Mouse (Mus musculus) regulatory T cell (primary cell): ENCODE measurements around the gene Synpo2l.
"Not testable (repeated sequence)": the region's sequence is repeated elsewhere in the genome, so short reads cannot be mapped to it uniquely, and the experiment has no call there.

ENCODE experiments used
- in situ Hi-C: fragments of 300-600 bp; cut with MboI, MseI; formaldehyde crosslinking; loops from one replicate; pipeline ENCODE4 v1.15.1; 2025; ENCODE audit warnings: high pct_unique_total_duplicates

The Synpo2l gene

DNA sequence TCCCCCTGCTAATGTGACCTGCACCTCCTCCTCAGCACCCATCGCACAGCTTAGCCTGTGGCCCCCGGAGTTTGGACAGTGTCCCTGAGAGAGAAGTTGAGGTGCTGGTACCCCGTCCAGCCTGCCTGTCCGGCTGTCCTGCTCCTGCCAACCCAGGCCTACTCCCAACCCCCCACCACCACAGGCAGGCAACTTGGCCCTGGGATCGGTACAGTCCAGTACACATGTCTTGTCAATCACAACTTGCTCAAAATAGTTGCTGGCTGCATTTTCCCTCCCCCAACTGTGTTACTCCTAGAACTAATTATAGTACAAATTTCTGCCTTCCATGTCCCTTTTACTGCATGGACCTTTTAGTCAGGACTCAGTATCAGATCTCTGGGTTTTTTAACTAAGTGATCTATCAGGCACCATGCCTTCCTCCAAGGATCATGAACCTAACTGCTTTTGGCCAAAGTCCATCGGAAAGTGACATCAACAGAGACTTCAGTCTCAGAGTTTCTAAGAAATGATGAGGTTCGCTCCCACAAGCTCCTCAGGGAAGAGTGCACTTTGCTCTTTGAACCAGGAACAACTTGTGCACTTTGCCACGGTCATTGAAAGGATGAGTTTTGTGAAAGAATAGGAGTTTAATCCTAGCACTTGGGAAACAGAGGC lies at the start of gene Synpo2l:
Synpo2l (minus strand) TSS at position 201 of the 657 bp plus-strand sequence.
- in situ Hi-C loops: no loop called here

DNA sequence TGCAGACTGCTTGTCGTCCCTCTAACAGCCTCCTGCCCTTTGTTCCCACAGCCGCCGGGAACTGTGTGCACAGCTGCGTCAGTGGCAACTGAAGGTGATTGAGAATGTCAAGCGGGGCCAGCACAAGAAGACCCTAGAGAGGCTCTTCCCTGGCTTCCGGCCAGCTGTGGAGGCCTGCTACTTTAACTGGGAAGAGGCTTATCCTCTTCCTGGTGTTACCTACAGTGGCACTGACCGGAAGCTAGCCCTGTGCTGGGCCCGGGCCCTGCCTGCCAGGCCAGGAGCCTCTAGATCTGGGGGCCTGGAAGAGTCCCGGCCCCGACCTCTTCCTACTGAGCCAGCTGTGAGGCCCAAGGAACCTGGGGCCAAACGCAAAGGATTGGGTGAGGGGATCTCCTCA lies 45.7 kb upstream of the Synpo2l start:
- in situ Hi-C loops: no loop called here

DNA sequence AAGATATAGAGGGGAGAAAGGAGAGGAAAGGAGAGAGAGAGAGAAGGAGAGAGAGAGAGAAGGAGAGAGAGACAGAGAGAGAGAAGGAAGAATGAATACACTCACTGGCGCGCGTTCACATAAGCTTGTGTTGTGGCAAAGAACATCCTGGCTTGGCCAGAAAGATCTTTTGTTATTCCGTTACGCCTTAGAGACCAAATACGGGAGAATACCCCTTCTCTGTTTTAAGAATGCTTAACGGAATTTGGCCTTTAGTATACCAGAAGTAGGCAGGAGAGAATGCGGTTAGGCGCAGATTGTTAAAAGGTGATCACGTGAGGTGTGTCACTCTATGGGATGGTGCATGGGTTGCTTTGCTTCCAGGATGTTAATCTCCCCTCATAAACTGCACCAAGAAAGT lies 40.1 kb upstream of the Synpo2l start:
- in situ Hi-C loops: no loop called here

DNA sequence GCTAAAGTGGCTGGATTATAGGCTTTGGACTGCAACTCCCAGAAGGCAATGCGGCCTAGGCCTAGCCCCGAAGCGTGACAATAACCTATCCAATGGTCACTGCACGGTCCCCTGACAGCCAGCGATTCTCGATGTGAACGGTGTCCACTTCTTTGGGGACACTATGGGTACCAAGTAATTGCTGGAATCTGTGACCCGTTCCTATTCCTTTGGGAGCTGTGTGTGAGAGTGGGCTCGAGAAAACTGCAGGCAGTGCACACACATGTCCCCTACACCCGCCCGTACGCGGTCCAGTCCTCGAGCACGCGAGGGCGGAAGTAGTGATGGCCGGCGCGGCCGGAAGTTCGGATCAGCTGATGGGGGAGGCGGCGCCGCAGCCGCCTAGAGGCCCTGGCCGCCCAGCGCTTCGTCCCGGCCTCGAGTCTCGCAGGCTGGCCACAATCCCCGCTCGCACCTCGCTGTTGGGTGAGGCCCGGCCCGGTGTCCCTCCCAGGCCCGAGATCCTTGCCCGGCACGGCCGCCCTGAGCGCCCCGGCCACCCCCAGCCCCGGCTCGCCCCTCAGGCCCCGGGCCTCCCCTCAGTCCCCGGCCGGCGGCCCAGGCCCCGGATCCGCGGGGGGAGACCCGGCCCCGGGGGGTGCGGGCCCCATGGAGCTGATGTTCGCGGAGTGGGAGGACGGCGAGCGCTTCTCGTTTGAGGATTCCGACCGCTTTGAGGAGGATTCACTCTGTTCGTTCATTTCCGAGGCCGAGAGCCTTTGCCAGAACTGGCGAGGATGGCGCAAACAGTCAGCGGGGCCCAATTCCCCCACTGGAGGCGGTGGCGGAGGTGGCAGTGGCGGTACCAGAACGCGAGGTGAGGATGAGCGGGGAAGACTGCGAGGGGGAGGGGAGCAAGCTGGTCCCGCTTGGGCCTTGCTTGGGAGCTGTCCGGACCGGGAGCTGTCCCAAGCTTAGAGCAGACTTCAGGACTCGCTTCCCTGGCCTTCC lies 39.3 kb upstream of the Synpo2l start, which contains the start of gene Zswim8:
Zswim8 (plus strand) TSS at position 352 of the 990 bp plus-strand sequence.
- in situ Hi-C loops: no loop called here

DNA sequence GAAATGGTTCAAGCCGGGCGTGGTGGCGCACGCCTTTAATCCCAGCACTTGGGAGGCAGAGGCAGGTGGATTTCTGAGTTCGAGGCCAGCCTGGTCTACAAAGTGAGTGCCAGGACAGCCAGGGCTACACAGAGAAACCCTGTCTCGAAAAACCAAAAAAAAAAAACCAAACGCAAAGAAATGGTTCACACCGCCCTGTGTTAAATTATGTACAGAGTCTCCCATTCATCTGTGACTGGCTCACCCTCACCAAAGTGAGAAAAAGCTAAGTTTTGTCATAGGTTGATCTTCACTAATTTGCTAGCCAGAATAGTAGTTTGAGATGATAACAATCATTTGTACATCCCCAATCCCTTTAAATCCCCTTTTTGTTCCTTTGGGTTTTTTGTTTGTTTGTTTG lies 35.3 kb upstream of the Synpo2l start:
- in situ Hi-C loops: not testable (repeated sequence)

DNA sequence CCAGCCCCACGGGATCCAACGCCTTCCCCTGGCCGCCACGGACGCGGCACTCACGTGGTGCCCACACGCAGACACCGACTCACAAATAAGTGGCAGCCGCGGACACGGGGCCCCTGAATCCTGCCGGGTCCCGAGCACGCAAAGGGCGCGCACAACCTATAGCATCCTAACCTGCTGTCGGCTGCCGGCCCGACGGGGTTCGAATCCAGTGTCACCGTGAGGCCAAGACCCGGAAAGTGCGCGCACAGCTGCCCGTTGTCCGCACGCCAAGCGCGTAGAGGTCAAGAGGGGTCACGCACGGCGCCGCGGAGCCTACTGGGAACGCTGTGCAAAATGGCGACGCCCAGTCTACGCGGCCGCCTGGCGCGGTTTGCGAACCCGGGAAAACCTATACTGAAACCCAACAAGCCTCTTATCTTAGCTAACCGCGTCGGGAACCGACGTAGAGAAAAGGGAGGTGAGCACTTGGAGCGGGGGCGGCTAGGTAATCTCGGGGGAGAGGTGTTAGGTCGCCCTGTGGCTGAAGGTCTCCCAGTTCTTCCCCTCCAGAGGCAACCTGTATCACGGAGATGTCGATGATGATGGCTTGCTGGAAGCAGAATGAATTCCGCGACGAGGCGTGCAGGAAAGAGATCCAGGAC lies 34.7 kb upstream of the Synpo2l start, which contains the start of gene Chchd1:
Chchd1 (plus strand) TSS at position 266 of the 641 bp plus-strand sequence.
- in situ Hi-C loops: no loop called here

DNA sequence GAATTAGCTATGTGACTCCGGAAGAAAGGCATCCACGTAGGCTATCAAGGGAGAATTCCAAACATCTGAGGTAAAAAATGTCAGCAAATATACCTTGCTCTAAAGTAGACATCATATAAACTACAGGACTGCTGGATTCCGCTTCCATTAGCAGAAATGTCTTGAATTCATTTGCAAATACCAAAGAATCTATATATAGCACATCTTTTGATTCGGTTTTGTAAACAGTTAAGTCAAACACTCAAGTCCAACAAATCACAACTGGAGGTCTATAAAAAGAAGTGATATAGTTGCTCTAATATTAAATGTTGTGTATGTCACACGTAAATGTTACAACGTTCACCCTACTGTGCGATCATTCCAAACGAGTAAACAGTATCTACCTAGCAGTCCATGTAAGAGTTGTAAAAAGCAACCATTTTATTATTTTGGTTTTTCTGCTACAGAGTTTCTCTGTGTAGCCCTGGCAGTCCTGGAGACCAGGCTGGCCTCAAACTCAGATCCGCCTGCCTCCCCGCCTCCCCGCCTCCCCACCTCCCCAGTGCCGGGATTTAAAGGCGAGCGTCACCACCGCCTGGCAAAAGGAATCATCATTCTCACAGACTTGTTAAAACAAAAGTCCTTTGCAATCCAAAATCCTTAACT lies 34.1 kb upstream of the Synpo2l start:
- in situ Hi-C loops: no loop called here

DNA sequence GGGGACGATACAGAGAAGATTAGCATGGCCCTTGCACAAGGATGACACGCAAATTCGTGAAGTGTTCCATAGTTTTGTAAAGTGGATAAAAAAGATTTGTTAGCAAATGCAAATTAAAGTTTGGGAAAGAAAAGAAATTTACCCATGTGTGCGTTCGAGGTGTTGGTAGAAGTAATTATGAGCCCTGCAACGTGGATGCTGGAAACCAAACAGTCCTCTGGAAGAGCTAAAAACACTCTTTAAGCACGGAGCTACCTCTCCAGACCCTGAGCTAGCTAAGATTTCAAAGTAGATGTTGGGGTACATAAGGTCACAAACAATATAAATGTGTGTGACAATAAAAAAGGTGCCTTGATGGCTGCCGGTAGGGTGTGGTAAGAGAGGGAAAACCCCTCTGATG lies 33.4 kb upstream of the Synpo2l start:
- in situ Hi-C loops: no loop called here

DNA sequence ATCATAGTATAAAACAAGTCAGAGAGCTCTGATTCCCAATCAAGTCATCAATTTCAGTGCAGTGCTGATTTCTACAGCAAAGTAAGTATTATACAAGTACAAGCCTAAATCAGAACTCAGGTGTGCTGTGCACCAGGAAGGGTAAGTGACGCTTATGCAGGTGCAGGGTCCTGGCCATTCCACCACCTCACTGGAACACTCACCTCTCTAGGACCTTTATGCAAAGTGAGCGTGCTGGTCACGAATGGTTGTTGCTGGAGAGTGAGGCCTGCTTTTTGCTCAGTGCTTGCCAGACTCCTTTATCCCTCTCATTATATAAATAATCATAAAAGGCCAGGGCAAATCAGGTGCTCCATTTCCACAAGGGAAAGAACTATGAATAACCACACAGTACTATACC lies 32.2 kb upstream of the Synpo2l start:
- in situ Hi-C loops: no loop called here

DNA sequence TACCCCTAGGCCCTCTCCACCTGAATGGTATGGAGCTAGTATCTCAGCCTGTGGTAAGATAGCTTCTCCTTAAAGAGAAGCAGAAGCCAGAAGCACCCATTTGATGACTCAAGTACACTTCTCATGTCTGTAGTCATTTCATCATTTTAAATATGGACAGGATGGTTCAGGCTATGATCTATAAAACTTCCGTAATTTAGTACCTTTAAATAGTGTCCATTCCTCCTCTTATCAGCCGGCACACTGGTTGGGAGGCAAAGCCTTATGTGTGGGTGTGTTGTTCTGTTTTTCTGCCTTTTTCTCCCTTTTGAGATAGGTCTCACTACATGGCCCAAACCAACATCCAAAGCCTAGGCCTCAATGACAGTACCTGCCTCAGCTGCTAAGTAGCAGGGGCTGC lies 30.4 kb upstream of the Synpo2l start:
- in situ Hi-C loops: loop anchor here (5.0 to 25.0 kb wide), 2 partner anchors 89 to 1139 kb away; partner anchors contain the start of genes Comtd1 and Vdac2

DNA sequence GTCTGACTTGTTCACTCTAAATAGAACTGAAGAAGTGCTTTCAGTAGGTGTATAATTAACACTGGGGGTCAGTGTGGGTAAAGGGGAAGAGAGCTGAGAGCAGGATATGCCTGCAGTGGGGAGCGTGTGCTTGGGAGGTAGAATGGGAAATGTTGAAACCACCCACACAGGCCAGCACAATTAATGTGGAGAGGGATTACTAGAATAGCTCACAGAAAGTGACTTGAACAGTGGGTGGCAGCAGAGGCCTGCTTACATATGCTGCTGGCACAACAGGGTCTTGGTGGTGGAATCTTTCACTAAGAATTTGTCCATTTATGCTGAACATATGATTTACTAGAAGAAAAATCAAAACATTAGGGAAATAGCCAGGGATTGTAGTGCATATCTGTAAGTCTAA lies 28.8 kb upstream of the Synpo2l start:
- in situ Hi-C loops: loop anchor here (5.0 to 25.0 kb wide), 2 partner anchors 90 to 1140 kb away; partner anchors contain the start of genes Comtd1 and Vdac2

DNA sequence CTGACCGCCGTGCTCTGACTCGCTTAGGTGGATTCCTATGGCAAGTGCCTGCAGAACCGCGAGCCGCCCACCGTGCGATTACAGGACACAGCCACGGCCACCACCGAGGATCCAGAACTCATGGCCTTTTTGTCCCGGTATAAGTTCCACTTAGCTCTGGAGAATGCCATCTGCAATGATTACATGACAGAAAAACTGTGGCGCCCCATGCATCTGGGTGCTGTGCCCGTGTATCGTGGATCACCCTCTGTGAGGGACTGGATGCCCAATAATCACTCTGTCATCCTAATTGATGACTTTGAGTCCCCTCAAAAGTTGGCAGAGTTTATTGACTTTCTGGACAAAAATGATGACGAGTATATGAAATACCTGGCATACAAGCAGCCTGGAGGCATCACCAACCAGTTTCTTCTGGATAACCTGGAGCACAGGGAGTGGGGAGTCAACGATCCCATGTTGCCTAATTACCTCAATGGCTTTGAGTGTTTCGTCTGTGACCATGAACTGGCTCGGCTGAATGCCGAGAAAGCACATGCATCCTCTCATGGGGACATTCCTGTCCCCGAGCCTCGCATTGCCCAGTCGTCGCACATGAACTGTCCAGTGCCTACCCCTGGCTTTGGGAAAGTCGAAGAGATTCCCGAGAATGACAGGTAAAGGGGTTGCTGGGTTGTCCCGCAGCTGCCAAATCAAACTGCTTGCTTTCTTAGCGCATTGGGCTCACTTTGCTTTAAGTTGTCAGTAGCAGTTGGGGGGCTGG lies 27.8 kb upstream of the Synpo2l start:
- in situ Hi-C loops: loop anchor here (5.0 to 25.0 kb wide), 2 partner anchors 91 to 1141 kb away; partner anchors contain the start of genes Comtd1 and Vdac2

DNA sequence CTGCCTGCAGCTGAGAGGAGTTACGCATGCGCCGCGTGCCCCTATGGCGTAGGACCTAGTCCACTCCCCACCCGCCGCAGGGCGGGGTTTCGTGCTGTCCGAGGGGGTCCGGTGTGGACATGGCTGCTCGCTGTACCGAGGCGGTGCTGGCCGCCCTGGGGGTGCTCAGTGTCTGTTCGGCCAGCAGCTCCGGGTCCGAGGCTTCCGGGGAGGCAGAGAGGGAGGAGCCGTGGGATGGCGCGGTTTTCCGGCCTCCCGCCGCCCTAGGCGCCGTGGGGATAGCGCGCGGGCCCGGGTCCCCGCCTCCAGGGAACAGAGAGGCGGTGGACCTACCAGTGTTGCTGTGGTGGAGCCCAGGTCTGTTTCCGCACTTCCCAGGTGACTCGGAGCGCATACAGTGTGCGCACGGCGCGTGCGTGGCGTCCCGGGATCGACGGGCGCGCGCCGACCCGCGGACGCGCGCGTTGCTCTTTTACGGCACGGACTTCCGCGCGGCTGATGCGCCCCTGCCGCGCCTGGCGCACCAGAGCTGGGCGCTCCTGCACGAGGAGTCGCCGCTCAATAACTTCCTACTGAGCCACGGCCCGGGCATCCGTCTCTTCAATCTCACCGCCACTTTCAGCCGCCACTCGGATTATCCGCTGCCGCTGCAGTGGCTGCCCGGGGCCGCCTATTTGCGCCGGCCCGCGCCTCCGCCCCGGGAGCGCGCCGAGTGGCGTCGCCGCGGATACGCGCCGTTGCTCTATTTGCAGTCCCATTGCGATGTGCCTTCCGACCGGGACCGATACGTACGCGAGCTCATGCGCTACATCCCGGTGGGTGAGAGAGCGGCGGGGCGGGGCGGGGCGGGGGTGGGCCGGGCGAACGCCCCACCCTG lies 27.0 kb upstream of the Synpo2l start, which contains the start of gene Fut11:
Fut11 (plus strand) TSS at position 85 of the 877 bp plus-strand sequence.
- in situ Hi-C loops: loop anchor here (5.0 to 25.0 kb wide), 2 partner anchors 92 to 1142 kb away; partner anchors contain the start of genes Comtd1 and Vdac2

DNA sequence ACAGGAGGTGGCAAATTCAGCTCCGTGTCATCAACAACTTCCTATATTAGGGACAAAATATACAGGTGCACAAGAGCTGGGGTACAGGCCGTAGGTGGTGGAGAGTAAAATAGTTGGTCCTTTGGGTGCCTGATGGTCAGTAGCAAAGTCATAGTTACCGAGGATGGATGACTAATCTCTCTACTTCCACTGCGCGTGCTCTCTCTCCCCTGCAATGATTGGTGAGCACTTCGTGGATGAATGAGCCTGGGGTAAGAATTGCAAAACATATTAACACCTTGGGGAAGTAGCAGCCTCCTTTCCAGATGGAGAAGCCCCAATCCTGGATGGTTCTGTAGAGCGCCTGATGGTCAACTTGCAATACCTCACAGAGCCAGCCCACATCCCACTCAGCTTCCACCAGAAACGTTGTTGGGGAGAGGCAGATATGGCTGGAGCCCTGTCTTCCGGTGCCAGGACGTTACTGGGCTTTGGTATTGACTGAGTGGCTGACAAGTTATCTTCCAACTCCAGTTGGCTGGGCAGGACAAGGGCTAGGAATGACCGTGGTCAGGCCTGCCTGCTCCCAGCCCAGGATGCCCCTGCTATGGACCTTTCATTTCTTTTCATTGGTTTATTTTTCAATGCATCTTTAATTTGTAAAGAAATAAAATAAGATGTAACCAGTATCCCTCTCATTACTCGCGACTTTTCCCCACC lies 26.2 kb upstream of the Synpo2l start:
- in situ Hi-C loops: loop anchor here (25.0 kb wide), 1 partner anchor 1143 kb away; the partner anchor contains the start of genes Comtd1 and Vdac2

DNA sequence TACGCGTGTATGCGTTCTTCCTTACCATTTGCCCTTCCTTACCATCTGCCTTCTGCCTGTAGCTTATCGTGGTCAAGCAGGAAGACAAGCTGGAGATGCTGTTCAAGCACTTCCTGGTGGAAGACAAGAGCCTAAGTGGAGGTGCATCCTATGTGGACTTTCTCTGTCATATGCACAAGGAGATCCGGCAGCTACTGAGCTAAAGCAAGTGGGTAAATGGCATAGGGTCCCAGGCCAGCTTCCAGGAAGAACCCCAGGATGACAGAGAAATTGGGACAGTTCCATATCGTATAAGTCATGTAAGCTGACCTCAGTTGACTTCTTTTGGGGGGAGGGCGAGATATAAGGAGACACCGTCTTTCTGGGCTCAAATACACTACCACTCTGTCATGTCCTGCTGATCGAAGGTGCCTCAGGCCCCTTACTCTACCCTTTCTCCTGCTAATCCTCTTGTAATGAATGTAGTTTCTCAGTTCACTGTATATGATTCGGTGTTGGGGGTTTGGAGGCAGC lies 25.5 kb upstream of the Synpo2l start:
- in situ Hi-C loops: loop anchor here (25.0 kb wide), 1 partner anchor 1144 kb away; the partner anchor contains the start of genes Comtd1 and Vdac2

DNA sequence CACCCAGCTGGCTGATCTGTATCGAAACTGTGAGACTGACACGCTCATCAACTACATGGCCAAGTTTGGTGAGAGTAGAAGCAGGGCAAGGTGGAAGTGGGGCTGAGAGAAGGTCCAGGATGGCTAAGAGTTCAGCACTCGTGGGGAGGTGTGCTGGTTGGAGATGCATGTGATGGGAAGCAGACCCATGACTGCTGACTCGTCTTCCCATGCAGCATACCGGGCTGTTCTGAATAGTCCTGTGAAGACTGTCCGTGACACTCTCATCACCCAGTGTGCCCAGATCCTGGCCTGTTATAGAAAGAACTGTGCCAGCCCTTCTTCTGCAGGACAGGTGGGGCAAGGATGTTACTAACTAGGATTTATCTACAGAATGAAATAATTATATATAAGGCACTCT lies 23.6 kb upstream of the Synpo2l start:
- in situ Hi-C loops: loop anchor here (25.0 kb wide), 1 partner anchor 1146 kb away; the partner anchor contains the start of genes Comtd1 and Vdac2

DNA sequence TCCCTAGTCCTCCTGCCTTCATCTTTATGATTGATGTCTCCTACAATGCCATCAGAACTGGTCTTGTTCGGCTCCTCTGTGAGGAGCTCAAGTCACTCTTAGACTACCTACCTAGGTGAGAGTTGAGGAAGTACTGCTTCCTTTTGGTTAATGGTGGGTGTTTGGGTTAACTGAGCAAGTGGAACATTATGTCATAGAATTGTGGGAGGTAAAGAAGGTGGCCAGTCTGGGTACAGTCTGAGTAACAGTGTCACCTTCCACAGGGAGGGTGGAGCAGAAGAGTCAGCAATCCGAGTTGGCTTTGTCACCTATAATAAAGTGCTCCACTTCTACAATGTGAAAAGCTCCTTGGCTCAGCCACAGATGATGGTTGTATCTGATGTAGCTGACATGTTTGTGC lies 20.9 kb upstream of the Synpo2l start:
- in situ Hi-C loops: loop anchor here (25.0 kb wide), 1 partner anchor 1148 kb away; the partner anchor contains the start of genes Comtd1 and Vdac2

DNA sequence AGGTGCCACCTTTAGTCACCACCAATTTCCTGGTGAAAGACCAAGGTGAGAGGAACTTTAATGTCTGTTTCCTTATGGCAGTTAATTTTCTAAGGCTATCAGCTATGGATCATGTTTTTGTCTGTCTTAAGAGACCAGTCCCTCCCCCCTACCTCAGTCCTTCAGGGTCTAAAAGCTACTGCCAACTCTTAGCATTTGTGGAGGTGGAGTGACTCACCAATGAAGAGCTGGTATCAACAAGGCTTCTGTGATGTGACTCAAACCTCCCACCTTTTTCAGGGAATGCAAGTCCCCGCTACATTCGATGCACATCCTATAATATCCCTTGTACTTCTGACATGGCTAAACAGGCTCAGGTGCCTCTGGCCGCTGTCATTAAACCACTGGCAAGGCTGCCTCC lies 18.4 kb upstream of the Synpo2l start:
- in situ Hi-C loops: loop anchor here (25.0 kb wide), 1 partner anchor 1151 kb away; the partner anchor contains the start of genes Comtd1 and Vdac2
